Mouse (Mus musculus) urinary bladder, postnatal 10 days (tissue): ENCODE results near the gene Dmrt3.

Experiments
- DNase-seq: peaks from one replicate; pipeline ENCODE4 v3.0.0; 2022; ENCODE audit warnings: low spot score

Dmrt3 gene

DNA sequence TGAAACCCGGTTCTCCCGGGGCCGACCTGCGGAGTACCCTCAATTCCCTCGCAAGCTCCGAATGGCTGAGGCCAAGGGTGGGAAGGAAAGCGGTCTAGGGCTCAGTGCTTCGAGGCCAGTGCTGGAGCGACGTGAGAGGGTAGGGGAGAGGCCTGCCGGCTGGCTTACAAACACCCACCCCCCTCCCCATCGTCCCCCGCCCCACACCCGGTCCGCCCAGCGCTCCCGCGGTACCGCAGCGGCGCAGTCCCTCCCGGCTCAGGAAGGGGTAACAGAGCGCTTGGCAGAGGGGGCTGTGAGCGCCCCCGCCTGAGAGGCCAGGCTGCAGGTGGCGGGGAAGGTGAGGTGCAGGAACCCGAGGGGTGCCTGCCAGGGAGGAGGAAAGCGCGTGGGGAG, at the start of gene Dmrt3:
Gene Dmrt3 (plus strand): TSS at position 287 of the 396 bp plus-strand sequence.
- no peak for DNase-seq

DNA sequence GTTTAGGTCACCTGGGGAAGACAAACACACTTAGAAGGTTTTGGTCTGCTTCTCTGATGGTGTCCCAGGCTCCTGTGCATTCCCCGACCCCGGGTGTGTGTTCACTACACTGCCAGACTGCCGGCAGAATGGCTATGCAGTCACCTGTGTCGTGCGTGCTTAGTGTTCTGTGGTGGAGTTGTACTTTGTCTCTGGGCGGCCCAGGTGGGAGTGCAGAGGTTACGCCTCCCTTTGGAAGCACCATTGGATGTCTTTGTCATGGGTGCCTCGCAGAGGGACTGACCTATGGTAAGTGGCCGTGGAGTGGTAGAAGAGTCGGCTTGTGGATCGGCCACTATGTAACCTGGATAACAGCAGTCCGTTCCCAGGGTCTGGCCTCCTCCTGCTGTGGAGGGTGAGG, 45.7 kb upstream of the Dmrt3 start:
- no peak for DNase-seq

DNA sequence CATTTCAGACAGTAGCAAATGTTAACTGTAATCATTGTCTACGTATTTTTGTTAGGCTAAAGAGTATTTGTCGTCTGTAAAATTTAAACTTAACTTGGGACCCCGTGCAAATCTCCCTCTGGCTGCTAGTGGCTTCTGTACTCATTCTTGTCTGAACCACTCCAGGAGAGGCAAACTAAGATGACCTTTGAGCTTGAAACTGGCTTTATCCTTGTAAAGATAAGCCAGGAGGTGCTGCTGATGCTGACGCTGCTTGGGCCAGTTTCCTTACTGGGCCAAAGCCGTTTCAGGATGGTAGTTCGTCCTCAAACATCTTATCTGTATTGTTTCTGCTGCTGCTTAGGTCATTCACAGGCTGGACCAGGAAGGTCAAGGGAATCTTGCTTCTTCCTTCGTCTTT, 40.3 kb upstream of the Dmrt3 start:
- DNase-seq, result no peak

DNA sequence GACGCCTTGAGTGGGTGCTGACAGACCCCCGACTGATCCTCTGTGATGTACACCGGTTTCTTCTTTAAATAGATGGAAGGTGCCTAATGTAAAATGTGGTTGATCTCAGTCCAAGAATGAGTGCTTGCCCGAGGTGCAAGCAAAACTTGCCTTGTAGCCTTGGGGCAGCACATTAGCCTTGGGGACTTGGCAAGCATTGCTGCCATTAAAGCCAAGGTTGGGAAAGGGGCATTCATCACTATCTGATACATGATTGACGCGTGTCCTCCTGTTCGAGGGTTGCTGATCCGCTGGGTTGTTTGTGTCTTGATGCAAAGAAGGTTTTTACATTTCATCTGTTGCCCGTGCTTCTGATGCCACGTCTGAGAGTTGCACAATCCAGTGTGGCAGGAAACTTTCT, 35.7 kb upstream of the Dmrt3 start:
- no peak for DNase-seq

DNA sequence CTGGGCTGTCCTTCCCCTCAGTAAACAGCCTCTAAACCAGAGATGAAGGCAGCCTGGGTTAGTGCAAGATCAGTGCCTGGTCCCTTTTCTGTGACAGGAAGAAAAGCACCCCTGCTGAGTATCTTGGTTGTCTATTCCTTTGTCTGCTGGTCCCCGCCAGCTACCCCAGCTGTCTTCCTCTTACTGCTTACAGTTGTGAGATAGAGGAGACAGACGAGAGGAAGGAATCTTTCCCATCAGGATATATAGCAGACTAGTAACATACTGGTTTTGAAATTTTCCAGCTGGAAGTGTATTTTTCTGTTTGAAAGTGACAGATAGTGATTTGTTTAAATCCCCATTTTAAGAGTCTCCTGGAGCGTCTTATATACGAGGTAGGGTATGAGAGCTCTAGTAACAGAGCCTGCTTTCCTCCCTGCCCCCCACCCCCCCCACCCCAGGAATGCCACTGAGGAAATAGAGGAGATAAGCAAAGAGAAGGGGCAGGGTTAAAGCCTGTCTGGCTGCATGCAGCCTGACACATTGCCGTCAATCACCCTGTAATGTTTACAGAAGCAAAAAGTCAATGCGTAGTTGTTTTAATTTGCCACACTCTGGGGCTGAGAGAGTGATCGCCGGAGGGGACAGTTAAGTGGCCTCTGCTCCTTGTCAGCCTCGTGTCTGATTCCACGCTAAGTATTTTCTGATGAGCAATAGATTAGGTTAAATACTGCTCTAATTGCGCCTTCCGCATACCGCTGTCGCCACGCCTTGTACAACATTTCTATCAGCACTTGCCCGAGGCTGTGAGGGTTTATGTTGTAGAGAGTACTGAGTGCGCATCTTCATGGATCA, 34.9 kb upstream of the Dmrt3 start:
- DNase-seq, result no peak

DNA sequence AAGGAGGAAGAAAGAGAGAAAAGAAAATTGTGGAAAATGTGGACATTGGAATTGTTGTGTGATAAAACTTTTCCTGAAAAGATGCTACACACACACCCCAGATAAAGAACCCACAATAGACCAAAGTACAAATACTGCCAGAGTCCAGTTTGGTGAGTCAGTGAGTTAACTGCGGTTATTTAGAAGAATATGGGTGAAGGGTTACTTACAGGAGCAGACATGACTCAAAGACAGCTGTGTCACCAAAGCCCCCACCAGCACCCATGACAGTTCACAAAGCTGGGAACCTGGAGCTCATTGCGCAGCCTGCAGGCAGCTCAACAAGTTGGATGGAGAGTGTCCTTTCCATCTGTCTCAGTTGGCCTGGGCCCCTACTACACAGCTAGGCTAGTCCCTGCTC, 31.7 kb upstream of the Dmrt3 start:
- no peak for DNase-seq

DNA sequence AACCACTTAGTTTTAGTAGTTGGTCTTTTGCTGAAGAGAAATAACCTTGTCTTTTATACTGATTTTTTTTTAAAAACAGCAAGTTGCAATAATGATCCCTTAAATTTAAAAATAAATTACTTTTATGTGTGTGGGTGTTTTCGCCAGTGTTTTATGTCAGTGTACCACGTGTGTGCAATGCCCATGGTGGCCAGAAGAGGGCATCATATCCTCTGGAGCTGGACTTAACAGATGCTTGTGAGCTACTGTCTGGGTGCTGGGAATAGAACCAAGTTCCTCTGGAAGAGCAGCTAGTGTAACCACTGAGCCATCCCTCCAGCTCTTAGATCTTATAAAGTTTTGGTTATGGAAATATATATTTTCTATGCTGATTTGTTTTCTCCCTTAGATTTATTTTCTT, 30.7 kb upstream of the Dmrt3 start:
- no peak for DNase-seq

DNA sequence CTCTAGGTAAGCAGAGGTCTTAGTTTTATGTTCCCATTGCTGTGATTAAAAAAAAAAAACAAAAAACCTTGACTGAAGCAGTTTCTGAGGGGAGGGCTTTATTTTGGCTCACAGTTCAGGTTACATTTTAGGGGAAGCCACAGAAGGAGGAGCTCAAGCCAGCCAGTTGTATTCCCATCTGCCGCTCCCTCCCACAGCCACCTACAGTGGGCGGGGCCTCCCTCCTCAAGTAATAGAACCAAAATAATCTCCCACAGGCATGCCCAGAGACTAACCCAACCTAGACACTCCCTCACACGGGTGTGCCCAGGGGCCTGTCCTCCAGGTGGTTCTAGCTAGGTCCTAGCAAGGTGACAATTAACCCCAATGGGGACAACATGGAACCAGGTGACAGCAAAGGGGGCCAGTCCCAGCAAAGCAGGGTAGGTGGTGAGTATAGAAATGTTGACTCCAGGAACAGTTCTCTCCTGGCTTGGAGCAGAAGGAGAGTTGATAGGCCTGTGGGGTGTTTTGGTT, 12.3 kb upstream of the Dmrt3 start:
- no peak for DNase-seq

DNA sequence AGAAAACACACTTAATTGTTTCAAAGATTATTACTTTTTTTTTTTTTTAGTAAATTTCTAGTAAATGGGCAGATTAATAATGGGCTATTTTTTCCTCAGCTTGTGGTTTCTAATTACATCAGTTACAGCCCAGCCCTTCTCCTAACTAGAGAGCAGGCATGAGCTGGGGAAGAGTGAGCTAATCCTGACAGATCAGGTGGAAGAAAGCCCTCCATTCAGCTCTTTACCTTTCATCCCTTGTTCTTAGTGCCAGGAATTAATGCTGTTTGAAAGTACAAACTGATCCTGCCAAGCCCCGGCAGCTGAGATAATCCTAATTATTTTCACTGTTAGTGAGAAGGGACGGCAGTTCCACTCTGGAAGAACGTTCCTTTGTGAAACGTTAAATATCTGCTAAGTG, 11.5 kb upstream of the Dmrt3 start:
- DNase-seq, result no peak

DNA sequence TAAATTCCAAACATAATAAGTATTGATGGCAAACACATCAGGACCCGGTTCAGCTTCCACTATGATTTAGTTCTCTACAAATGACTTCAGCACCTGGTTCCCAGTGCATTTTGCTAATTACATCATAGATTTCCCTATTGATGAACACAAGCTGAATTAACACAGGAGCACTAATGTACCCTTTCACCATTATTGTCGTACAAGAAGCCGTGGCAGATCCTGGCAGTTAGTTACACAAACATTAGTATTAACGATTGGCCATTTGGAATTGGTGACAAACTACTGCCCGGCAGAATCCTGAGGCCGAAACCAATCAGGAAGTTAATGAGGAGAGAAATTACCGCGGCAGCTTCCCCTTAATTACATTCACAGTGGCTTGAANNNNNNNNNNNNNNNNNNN, 8.1 kb upstream of the Dmrt3 start:
- DNase-seq, result no peak

DNA sequence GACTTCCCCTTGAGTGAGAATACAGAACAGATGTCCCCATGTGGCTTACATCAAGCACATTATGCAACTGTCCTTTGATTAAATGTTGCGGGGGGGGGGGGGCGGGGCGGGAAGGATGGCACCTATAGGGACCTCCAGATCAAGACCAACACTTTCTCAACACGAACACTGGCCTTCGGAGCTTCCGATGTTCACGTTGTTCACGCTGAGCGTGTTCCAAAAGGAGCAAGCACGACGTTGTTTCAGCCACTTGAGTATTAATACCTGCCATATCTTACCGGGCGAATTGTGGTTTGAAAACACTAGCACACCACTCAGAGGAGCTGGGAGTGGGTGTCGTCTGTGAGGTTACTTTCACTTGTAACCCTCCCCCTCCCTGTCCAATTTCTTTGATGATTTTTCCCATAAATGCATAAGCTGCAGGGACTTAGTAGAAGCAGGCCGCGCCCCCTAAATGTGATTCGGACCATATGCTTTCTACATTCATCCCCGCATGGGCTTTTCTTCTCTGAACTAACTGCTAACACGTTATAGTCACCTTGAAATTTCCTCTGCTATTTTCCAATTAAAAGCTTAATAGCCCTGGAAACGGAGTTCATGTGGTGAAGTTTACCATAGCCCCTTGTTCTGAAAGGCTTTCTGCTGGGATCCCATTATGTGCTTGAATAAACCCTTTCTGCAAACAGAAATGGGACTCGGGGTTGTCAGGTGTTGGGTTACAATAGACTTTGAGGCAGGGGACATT, 2.5 kb upstream of the Dmrt3 start:
- no peak for DNase-seq

DNA sequence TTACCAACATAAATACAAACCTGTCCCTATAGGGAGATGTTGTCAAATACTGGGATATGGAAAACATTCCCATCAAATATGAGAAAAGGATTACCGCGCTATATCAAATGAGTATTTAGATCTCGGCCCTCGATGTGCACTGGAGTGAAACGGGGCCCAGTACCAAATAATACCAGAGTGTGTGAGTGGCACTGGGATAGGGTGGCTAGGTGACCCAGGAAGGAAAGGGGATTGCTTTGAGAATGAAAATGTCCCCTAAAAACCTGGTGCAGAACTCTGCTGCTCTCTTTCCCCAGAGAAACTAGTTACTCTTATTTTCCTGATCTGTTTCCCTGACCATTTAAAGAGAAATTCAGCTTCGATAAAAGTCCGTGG, 1.9 kb upstream of the Dmrt3 start:
- no peak for DNase-seq

DNA sequence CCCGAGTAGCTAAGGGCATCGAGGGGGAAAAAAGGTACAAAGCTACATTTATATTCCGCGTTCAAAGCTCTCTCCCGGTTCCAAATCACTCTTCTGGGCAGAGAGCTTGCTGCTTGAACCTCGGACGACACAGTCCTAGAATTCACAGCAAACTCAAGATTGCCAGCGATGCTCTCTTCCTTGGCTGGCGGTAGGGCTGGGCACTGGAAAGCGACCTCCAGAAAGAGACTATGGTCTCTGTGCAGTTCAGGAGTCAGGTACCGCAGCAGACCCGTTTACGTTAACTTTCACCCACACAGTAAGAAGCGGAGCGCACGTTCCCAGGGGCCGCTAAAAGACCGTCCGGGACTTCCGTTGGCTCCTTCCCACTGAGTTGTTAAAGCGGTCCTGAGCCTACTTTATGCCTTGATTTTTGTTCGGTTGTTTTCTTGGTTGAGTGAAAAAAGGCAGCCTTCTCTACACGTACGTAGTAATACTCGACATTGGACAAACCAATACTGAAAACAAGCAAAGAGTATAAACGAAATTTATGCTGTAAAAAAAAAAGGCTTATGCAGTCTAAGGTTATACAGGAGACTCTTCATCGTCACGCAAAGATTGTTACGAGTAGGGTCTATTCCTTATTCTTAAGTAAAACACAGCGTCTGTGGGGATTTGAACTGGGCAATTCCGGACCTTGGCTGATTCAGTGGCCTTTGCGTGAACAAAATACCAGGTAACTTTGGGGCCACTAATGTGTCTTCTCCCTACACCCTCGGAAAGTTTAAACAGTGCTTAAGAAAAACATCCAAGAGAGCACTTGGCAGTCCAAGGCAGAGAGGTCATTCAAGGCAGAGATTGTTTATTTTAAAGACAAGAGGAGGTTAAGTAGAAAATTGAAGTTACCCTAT, 895 bp upstream of the Dmrt3 start:
- no peak for DNase-seq

DNA sequence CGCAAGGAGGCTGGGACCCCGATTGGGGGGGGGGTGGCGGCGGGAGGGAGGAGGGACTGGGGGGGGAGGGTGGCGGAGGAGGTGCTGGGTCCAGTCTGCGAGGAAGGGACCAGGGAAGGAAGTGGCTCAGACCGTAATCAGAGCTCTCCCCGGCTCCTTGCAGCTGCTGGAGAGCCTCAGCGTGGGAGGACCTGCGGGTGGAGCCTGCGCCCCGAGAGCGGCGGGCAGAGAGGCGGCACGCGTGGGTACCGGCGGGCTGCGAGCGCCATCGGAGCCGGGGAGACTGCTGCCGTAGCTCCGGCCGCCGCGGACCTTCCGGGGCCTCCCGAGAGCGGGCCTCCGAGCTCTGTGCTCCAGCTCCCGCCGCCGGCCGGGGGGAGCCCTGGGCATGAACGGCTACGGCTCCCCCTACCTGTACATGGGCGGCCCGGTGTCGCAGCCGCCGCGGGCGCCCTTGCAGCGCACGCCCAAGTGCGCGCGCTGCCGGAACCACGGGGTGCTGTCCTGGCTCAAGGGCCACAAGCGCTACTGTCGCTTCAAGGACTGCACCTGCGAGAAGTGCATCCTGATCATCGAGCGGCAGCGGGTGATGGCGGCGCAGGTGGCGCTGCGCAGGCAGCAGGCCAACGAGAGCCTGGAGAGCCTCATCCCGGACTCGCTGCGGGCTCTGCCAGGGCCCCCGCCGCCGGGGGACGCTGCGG, 460 bp downstream of the Dmrt3 start:
- no peak for DNase-seq

DNA sequence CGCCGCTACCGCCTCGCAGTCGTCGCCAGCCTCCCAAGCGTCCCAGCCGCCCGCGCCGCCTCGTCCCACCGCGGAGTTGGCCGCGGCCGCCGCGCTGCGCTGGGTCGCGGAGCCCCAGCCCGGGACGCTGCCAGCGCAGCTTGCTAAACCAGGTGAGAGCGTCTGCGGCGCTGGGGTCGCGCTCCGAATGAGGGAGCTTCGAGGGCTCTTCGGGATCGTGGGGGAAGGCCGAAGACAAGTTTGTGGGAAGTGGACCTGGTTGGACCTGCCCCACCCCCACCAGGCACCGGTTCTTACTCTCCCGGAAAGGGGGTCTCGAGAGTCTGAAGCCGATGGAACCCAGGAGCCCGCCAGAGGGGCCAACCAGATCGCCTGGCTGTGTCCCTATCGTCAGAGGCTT, 1.0 kb downstream of the Dmrt3 start:
- DNase-seq, result no peak

DNA sequence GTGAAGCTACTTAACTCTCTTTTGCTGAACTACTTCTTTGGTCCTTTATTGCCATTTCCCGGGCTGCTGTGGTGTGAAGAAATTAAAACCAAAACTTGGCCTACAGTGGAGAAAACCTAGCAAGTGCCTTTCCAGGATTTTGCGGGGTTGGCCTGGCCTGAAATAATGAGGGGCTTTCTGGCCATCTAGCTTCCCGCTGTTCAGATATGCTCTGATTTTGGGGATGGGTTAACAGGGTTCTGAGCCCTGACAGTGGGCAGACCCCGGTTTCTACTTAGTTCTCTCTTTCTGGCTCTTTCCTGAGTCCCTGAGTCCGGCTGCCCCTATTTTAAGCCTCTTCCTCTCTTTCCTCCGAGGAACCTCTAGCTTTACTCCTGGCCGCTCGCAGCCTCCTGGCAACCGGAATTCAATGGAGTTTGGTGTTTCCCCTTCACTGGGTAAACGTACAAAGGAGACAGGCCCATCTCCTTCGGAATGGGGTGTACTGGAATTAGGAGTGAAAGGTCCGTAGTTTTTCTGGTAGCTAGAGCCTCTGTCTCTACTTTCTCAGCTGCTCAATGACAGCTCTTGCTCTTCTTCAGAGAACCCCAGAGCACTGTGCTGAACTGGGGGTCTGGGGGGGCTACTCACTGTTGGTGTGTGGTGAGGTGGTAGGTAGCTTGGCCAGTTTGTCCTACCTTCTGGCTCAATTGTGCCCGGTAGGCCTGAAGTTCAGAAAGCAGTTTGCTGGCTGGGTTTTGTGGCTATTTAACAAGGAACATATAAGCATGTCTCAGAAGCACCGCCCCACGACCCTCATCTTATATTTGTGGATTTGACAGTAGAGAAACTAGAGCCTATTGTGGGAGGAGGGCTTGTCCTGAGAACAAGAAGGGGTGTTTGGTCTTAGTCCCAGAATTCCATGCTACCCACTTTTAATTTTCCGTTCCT, 2.0 kb downstream of the Dmrt3 start:
- no peak for DNase-seq

DNA sequence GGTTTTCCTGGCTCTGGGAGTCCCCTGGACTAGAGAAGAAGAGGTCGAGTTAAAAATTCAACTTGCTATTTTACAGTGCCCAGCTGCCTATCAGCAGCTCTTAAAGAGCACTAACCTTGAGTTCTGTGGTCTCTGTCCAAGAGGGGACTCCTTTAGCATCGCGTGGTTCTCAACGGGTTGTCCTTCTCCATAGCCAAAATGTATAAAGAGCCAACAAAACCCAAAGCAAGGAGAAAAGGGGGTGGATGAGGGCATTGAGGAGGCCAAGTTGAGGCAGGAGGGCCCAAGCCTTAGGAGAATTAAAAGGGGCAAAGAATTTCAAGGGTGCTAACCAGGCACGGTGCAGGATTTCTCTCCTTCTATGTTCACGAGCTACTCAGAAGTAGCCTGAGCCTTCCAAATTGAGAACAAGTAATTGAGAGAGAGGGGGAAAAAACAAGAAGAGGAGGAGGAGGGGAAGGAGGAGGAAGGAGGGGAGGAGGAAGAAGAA, 2.8 kb downstream of the Dmrt3 start:
- DNase-seq, result no peak

DNA sequence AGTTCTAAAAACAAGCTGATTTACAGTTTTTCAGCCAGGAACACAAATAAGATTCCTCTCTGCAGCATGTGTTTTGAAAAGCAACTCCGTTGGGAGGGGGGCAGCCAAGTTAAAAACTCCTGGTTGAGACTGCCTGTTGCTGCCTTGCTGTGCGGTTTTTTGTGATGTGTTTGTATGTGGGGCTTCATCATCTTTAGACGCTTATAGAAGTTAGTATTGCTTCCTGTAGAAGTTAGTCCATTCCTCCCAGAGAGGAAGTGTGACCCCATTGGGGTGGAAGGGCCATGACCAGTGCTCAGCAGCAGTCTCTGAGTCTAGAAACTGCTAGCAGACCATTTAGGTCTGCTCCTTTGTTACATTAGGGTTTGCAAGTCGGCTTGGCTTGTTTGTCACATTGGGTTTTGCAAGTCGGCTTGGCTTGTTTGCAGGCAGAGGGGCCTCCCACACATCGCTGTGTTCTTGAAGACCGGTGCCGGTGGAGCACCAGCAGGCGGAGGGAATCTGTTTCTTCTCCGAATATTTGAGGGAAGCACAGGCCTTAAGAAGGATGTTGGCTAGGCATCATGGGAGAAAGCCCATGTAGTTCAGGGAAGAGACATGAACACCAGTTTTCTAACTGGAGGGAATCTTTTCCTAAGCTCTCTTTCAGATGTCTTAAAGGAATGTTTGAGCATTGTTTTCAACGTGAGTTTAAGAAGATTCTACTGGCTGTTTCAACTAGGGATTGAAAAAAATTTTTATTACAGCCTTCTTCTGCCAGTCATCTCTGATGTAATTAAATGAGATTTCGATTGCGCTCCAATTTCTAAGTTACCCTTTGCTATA, 3.6 kb downstream of the Dmrt3 start:
- no peak for DNase-seq

DNA sequence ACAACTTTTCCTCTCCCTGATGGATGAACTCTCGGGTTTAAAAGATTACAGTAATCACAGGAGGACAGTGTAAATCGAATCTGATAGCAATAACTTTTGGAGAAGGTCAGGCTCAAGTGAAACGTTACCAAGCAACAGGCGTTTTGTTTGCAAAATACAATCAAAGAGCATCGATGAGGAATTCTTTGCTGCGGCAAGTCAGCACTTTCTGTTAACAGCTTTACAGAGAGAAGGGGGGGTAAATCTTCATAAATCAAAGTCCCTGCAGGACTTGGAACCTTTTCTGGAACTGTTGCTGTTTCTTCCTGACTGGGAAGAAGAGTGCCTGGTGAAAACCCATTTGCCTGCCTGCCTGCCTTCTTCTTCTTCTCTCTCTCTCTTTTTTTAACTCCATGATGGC, 5.8 kb downstream of the Dmrt3 start:
- DNase-seq, result no peak
